Mouse (Mus musculus) CH12.LX (cell line): ENCODE measurements around the gene Cyfip2. TPM values are rescaled to one million over a fixed set of nuclear protein-coding genes. Genes with fewer than 3 reads are reported as not detected.

Source experiments
- DNase-seq: peaks from one replicate; pipeline ENCODE4 v3.0.0-alpha.2; 2013; ENCODE audit errors: extremely low read depth
- H3K27ac ChIP-seq: 2 replicates; pipeline ENCODE4 v1.5.1; 2012; ENCODE audit warnings: low read depth, mild to moderate bottlenecking, control low read depth, moderate library complexity; ENCODE audit not compliant: insufficient read depth
- H3K27me3 ChIP-seq: replicated peaks from 2 replicates; pipeline ENCODE3; 2012; ENCODE audit warnings: inconsistent platforms
- H3K36me3 ChIP-seq, 2 experiments: replicated peaks in 1 of 2; 2 replicates each; pipeline versions ENCODE3 to v1.6.1; 2012; ENCODE audit warnings: inconsistent platforms in 1 of 2, low read length in 1 of 2, mild to moderate bottlenecking in 1 of 2, mixed read lengths in 1 of 2, moderate library complexity in 1 of 2; ENCODE audit not compliant: control insufficient read depth in 1 of 2, insufficient read depth in 1 of 2
- H3K4me1 ChIP-seq, 2 experiments: 2 replicates each; pipeline ENCODE4 v1.6.1; 2012; ENCODE audit warnings: inconsistent platforms in 1 of 2, moderate library complexity in 1 of 2; ENCODE audit not compliant: insufficient read depth in 2 of 2, control insufficient read depth in 1 of 2
- H3K4me2 ChIP-seq: 2 replicates; pipeline ENCODE4 v1.6.1; 2012; ENCODE audit warnings: low read depth, mild to moderate bottlenecking, control low read depth; ENCODE audit not compliant: poor library complexity, insufficient read depth, severe bottlenecking
- H3K4me3 ChIP-seq, 3 experiments: fragments of 150-350 bp in 1 of 3; sonication (generic) in 1 of 3; replicated peaks in 1 of 3; 2 replicates each; pipeline versions ENCODE3 to v1.5.1; 2011 to 2012; ENCODE audit warnings: low read depth in 2 of 3, low read length in 2 of 3, mild to moderate bottlenecking in 2 of 3, moderate library complexity in 2 of 3, control low read depth in 1 of 3, improper control_type of control experiment in 1 of 3, inconsistent platforms in 1 of 3, mixed read lengths in 1 of 3; ENCODE audit not compliant: poor library complexity in 1 of 3
- H3K79me2 ChIP-seq: replicated peaks from 2 replicates; pipeline ENCODE4 v1.6.1; 2012; ENCODE audit warnings: mild to moderate bottlenecking, moderate library complexity; ENCODE audit not compliant: control insufficient read depth, poor library complexity, insufficient read depth, severe bottlenecking; ENCODE audit errors: extremely low read depth
- H3K9ac ChIP-seq: 2 replicates; pipeline ENCODE4 v1.6.1; 2012; ENCODE audit warnings: low read depth, mild to moderate bottlenecking, control low read depth, moderate library complexity; ENCODE audit not compliant: insufficient read depth
- H3K9me3 ChIP-seq: replicated peaks from 2 replicates; pipeline ENCODE3; 2012; ENCODE audit warnings: low read length, inconsistent platforms, mixed read lengths
- BHLHE40 ChIP-seq: IDR thresholded peaks from 2 replicates; pipeline ENCODE4 v1.6.1; 2011; ENCODE audit warnings: mild to moderate bottlenecking, low read depth, low read length, improper control_type of control experiment
- CHD1 ChIP-seq: IDR thresholded peaks from 2 replicates; pipeline ENCODE4 v1.6.1; 2012; ENCODE audit warnings: low read depth, low read length, improper control_type of control experiment, inconsistent platforms
- CHD2 ChIP-seq: IDR thresholded peaks from 2 replicates; pipeline ENCODE4 v1.6.1; 2011; ENCODE audit warnings: low read length, improper control_type of control experiment
- CTCF ChIP-seq, 2 experiments: IDR thresholded peaks in 1 of 2; conservative IDR thresholded peaks in 1 of 2; 2 replicates each; pipeline ENCODE4 v1.5.1; 2011 to 2012; ENCODE audit warnings: low read depth in 2 of 2, low read length in 2 of 2, improper control_type of control experiment in 1 of 2, inconsistent platforms in 1 of 2, mild to moderate bottlenecking in 1 of 2, moderate library complexity in 1 of 2
- E2F4 ChIP-seq: IDR thresholded peaks from 2 replicates; pipeline ENCODE4 v1.6.1; 2011; ENCODE audit warnings: low read depth, low read length, improper control_type of control experiment; ENCODE audit not compliant: insufficient replicate concordance
- EP300 ChIP-seq: IDR thresholded peaks from 2 replicates; pipeline ENCODE4 v1.6.1; 2011; ENCODE audit warnings: low read length, improper control_type of control experiment
- GABPA ChIP-seq: IDR thresholded peaks from 2 replicates; pipeline ENCODE4 v1.6.1; 2012; ENCODE audit warnings: low read depth, low read length, improper control_type of control experiment, inconsistent platforms; ENCODE audit not compliant: insufficient replicate concordance
- HCFC1 ChIP-seq: IDR thresholded peaks from 2 replicates; pipeline ENCODE4 v1.6.1; 2012; ENCODE audit warnings: low read depth, mild to moderate bottlenecking, inconsistent platforms, low read length, improper control_type of control experiment
- IRF4 ChIP-seq: IDR thresholded peaks from 2 replicates; pipeline ENCODE4 v1.6.1; 2014; ENCODE audit warnings: low read depth, mild to moderate bottlenecking, inconsistent platforms, low read length, improper control_type of control experiment
- JUN ChIP-seq: IDR thresholded peaks from 2 replicates; pipeline ENCODE4 v1.6.1; 2011; ENCODE audit warnings: low read depth, mild to moderate bottlenecking, low read length, improper control_type of control experiment, moderate library complexity; ENCODE audit not compliant: insufficient read depth
- JUND ChIP-seq: conservative IDR thresholded peaks from 2 replicates; pipeline ENCODE4 v1.6.1; 2011; ENCODE audit warnings: low read depth, low read length, improper control_type of control experiment
- KAT2A ChIP-seq: IDR thresholded peaks from 2 replicates; pipeline ENCODE4 v1.6.1; 2012; ENCODE audit warnings: low read length, improper control_type of control experiment, inconsistent platforms; ENCODE audit not compliant: insufficient replicate concordance
- MAFK ChIP-seq: IDR thresholded peaks from 2 replicates; pipeline ENCODE4 v1.6.1; 2011; ENCODE audit warnings: low read length, improper control_type of control experiment; ENCODE audit not compliant: insufficient replicate concordance
- MAX ChIP-seq: IDR thresholded peaks from 2 replicates; pipeline ENCODE4 v1.6.1; 2011; ENCODE audit warnings: low read length, improper control_type of control experiment
- MAZ ChIP-seq: IDR thresholded peaks from 2 replicates; pipeline ENCODE4 v1.6.1; 2012; ENCODE audit warnings: low read depth, mild to moderate bottlenecking, inconsistent platforms, low read length, improper control_type of control experiment, moderate library complexity
- MEF2A ChIP-seq: IDR thresholded peaks from 2 replicates; pipeline ENCODE4 v1.6.1; 2014; ENCODE audit warnings: low read depth, mild to moderate bottlenecking, inconsistent platforms, low read length, improper control_type of control experiment, borderline replicate concordance
- MXI1 ChIP-seq: IDR thresholded peaks from 2 replicates; pipeline ENCODE4 v1.6.1; 2011; ENCODE audit warnings: mild to moderate bottlenecking, low read depth, low read length, improper control_type of control experiment
- MYC ChIP-seq: IDR thresholded peaks from 2 replicates; pipeline ENCODE4 v1.6.1; 2011; ENCODE audit warnings: low read depth, mild to moderate bottlenecking, improper control_type of control experiment, low read length
- NELFE ChIP-seq: IDR thresholded peaks from 2 replicates; pipeline ENCODE4 v1.6.1; 2011; ENCODE audit warnings: low read depth, low read length, improper control_type of control experiment
- NRF1 ChIP-seq: IDR thresholded peaks from 2 replicates; pipeline ENCODE4 v1.6.1; 2014; ENCODE audit warnings: low read depth, mild to moderate bottlenecking, inconsistent platforms, low read length, improper control_type of control experiment, moderate library complexity
- POLR2A ChIP-seq: IDR thresholded peaks from 2 replicates; pipeline ENCODE4 v1.6.1; 2011; ENCODE audit warnings: low read depth, mild to moderate bottlenecking, improper control_type of control experiment, low read length
- POLR2AphosphoS2 ChIP-seq: IDR thresholded peaks from 2 replicates; pipeline ENCODE4 v1.6.1; 2011; ENCODE audit warnings: low read depth, low read length, improper control_type of control experiment
- RAD21 ChIP-seq: IDR thresholded peaks from 2 replicates; pipeline ENCODE4 v1.6.1; 2011; ENCODE audit warnings: low read depth, mild to moderate bottlenecking, low read length, improper control_type of control experiment, moderate library complexity
- USF2 ChIP-seq: conservative IDR thresholded peaks from 2 replicates; pipeline ENCODE4 v1.6.1; 2011; ENCODE audit warnings: low read depth, low read length, improper control_type of control experiment
- ZC3H11A ChIP-seq: IDR thresholded peaks from 2 replicates; pipeline ENCODE4 v1.6.1; 2012; ENCODE audit warnings: low read depth, mild to moderate bottlenecking, inconsistent platforms, low read length, improper control_type of control experiment
- ZKSCAN1 ChIP-seq: IDR thresholded peaks from 2 replicates; pipeline ENCODE4 v1.6.1; 2012; ENCODE audit warnings: low read depth, inconsistent platforms, low read length, improper control_type of control experiment, borderline replicate concordance
- ZMIZ1 ChIP-seq: IDR thresholded peaks from 2 replicates; pipeline ENCODE4 v1.6.1; 2012; ENCODE audit warnings: low read depth, mild to moderate bottlenecking, inconsistent platforms, low read length, improper control_type of control experiment
- dilution Hi-C: fragments of 300-500 bp; cut with MboI; formaldehyde crosslinking; loops from 2 replicates; pipeline ENCODE4 v1.14.3; 2020; ENCODE audit warnings: low sequenced_read_pairs; ENCODE audit not compliant: extremely low pct_unique_long_range_greater_than_20kb, extremely low pct_ligation_motif_present
- in situ Hi-C: fragments of 300-500 bp; cut with MboI; formaldehyde crosslinking; loops from 3 replicates; pipeline ENCODE4 v1.14.3; 2019; ENCODE audit warnings: low sequenced_read_pairs, low pct_ligation_motif_present, low pct_unique_long_range_greater_than_20kb, mixed read lengths
- polyA plus RNA-seq: library from polyadenylated mRNA; unstranded; fragments of >175 nt; gene quantifications from 2 replicates; pipeline ENCODE4 v1.2.1, GENCODE M21; 2012; ENCODE audit warnings: low read depth; ENCODE audit not compliant: insufficient read length
- total RNA-seq, 2 experiments: library from RNA; depleted of rRNA; stranded (reverse); fragments of 300-350 nt in 1 of 2; fragments of >200 nt in 1 of 2; gene quantifications; 2 replicates each; pipeline ENCODE4 v1.2.3; 2012 to 2014

The Cyfip2 gene
- total and polyA plus RNA-seq, 3 experiments = 40.7 to 194 (median 97.6) TPM

DNA sequence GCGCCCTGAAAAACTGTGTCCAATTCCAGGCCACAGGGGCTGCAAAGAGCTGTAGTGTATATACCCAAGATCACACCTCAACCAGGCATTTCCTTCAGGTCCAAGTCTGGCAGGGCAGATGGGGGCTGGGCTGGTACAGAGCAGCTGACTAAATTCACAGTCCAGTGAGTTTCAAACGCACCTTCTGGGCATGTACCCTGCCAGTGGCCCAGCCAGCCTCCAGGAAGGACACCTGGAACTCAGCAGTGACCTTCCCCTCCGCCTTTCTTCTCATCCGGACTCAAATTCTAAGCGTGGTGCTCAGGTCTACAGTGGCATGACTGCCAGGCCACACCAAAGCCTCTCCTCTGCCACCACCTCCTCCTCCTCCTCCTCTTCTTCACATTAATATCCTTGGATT lies 19.2 kb downstream of the Cyfip2 start:
- DNase-seq = no peak
- Histone ChIP-seq H3K79me2 (peaks cover 69% of the 10 kb centered on the region), H3K9ac (no peak overlapping the region), H3K27ac (no peak overlapping the region), H3K4me3 (no peak overlapping the region), H3K4me2 (no peak overlapping the region), H3K4me1 (peaks cover 17 to 91% of the 10 kb centered on the region in 2 experiments), H3K36me3 (peaks cover 60 to 89% of the 10 kb centered on the region in 2 experiments), H3K9me3 (no peaks in the 10 kb centered on the region), H3K27me3 (no peaks in the 10 kb centered on the region)
- dilution Hi-C loops = no loop called here
- in situ Hi-C loops = no loop called here
- no peak for TF ChIP-seq KAT2A
- no peak for TF ChIP-seq CTCF (conservative IDR thresholded peaks at IDR 0.05 in 1 of 2, IDR thresholded peaks at IDR 0.05 in 1 of 2; ENCODE audit: low read depth in 2 of 2, low read length in 2 of 2)
- TF ChIP-seq POLR2AphosphoS2 = no peak
- no peak for TF ChIP-seq ZMIZ1

DNA sequence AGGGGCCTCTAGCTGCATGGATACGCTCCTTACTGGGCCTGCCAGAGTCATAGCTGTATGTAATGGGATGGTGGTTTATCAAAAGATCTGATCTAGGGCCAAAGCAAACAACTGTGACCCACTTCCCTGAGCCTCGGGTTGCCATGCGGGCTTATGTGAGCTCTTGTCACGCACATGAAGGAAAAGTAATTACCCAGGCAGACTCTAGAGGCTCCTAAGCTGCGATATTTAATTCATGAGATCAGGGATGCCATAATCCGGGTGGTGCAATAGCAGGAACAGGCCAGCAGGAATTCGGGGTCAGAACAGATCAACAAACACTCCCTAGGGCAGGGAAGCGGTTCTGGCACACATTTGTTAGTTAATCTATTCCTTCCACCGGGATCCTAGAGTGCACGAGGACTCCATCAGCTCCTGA lies 21.7 kb downstream of the Cyfip2 start:
- DNase-seq = no peak
- dilution Hi-C loops = no loop called here
- H3K4me3 ChIP-seq = no peak overlapping the region
- no peaks in the 10 kb centered on the region for H3K27me3 ChIP-seq
- H3K4me1 ChIP-seq = peaks cover 15 to 91% of the 10 kb centered on the region in 2 experiments
- H3K27ac ChIP-seq = no peak overlapping the region
- peaks cover 62 to 84% of the 10 kb centered on the region in 2 experiments for H3K36me3 ChIP-seq
- H3K9ac ChIP-seq = no peak overlapping the region
- no peak overlapping the region for H3K4me2 ChIP-seq
- in situ Hi-C loops = no loop called here
- no peak for TF ChIP-seq EP300
- TF ChIP-seq CTCF (conservative IDR thresholded peaks at IDR 0.05 in 1 of 2, IDR thresholded peaks at IDR 0.05 in 1 of 2; ENCODE audit: low read depth in 2 of 2, low read length in 2 of 2) = no peak
- TF ChIP-seq CHD2 = no peak
- TF ChIP-seq MYC = no peak
- no peak for TF ChIP-seq USF2
- no peak for TF ChIP-seq HCFC1
- TF ChIP-seq ZMIZ1 = no peak
- TF ChIP-seq MAFK = no peak
- TF ChIP-seq RAD21 = no peak
- no peak for TF ChIP-seq ZKSCAN1
- TF ChIP-seq NELFE = no peak
- TF ChIP-seq CHD1 = no peak
- TF ChIP-seq KAT2A = no peak
- no peaks in the 10 kb centered on the region for H3K9me3 ChIP-seq
- H3K79me2 ChIP-seq = peaks cover 54% of the 10 kb centered on the region

DNA sequence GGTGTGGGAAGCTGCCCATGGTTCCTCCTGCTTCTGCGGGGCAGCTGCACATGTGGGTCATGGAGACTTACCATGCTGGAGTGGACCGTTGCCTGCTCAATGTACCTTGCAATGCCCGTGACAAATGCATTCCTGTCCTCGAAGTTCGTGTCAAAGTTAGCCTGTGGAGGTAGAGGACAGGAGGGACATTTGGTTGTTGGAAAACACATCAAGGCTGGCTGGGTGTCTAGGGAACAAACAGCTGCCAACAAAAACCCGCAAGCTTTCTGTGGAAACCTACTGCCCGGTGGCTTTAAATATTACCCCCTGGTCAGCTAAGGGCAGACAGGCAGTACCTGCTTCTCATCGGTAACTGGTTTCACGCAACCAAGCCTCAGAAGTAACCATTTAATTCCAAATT lies 23.1 kb downstream of the Cyfip2 start:
- Histone ChIP-seq H3K27me3 (no peaks in the 10 kb centered on the region), H3K4me2 (no peak overlapping the region), H3K9ac (no peak overlapping the region), H3K4me1 (peaks cover 18 to 93% of the 10 kb centered on the region in 2 experiments), H3K79me2 (peaks cover 44% of the 10 kb centered on the region), H3K4me3 (no peak overlapping the region), H3K36me3 (peaks cover 64 to 86% of the 10 kb centered on the region in 2 experiments), H3K27ac (no peak overlapping the region), H3K9me3 (no peaks in the 10 kb centered on the region)
- in situ Hi-C loops = no loop called here
- DNase-seq = no peak
- dilution Hi-C loops = no loop called here
- TF ChIP-seq IRF4 (no peak), ZC3H11A (no peak), POLR2A (no peak), E2F4 (no peak), BHLHE40 (no peak), MAX (no peak), MEF2A (no peak), JUN (no peak), MAZ (no peak), ZMIZ1 (no peak), CHD1 (no peak), JUND (no peak), NRF1 (no peak), MXI1 (no peak), GABPA (no peak)
